Mouse (Mus musculus): Measurements from ENCODE around the gene Camsap3.
"Not testable (repeated sequence)": the region's sequence is repeated elsewhere in the genome, so short reads cannot be mapped to it uniquely, and the experiment has no call there.

Gene Camsap3

GRCm38 (mm10) chr8:3586993-3587390 is at the start of gene Camsap3:
Gene Camsap3, plus strand, starts transcription at chr8:3587293.
- DNase-seq (ENCODE audit: low read depth) = no peak

GRCm38 (mm10) chr8:3537666-3538065 is 49.4 kb upstream of the Camsap3 start:
- DNase-seq (ENCODE audit: low read depth) = no peak

- DNase-seq (ENCODE audit: low read depth) = no peak
These were observed 47.9 kb upstream of the Camsap3 start for GRCm38 (mm10) chr8:3539146-3539545.

- DNase-seq (ENCODE audit: low read depth) = no peak
These were observed 47.0 kb upstream of the Camsap3 start for GRCm38 (mm10) chr8:3540076-3540475.

- no peak for DNase-seq (ENCODE audit: low read depth)
These were observed 40.6 kb upstream of the Camsap3 start for GRCm38 (mm10) chr8:3546511-3546910.

GRCm38 (mm10) chr8:3552240-3552639 is 34.9 kb upstream of the Camsap3 start:
- DNase-seq (ENCODE audit: low read depth) = peak; percentile 26

GRCm38 (mm10) chr8:3556114-3556513 is 31.0 kb upstream of the Camsap3 start:
- DNase-seq (ENCODE audit: low read depth) = no peak

- DNase-seq (ENCODE audit: low read depth) = peak; percentile 33
These were observed 19.3 kb upstream of the Camsap3 start, which contains the start of gene C330021F23Rik for GRCm38 (mm10) chr8:3567641-3568371. Gene C330021F23Rik, plus strand, starts transcription at chr8:3567990.

- no peak for DNase-seq (ENCODE audit: low read depth)
These were observed 18.7 kb upstream of the Camsap3 start for GRCm38 (mm10) chr8:3568378-3568777.

GRCm38 (mm10) chr8:3569784-3570183 is 17.3 kb upstream of the Camsap3 start:
- no peak for DNase-seq (ENCODE audit: low read depth)

GRCm38 (mm10) chr8:3574546-3574945 is 12.5 kb upstream of the Camsap3 start:
- no peak for DNase-seq (ENCODE audit: low read depth)

- no peak for DNase-seq (ENCODE audit: low read depth)
These were observed 10.7 kb upstream of the Camsap3 start for GRCm38 (mm10) chr8:3576211-3576960.

GRCm38 (mm10) chr8:3579390-3580364 is 7.4 kb upstream of the Camsap3 start:
- no peak for DNase-seq (ENCODE audit: low read depth)

- DNase-seq (ENCODE audit: low read depth) = not testable (repeated sequence)
These were observed 5.1 kb upstream of the Camsap3 start for GRCm38 (mm10) chr8:3581961-3582360.

GRCm38 (mm10) chr8:3586452-3586851 is 641 bp upstream of the Camsap3 start:
- DNase-seq (ENCODE audit: low read depth) = no peak

GRCm38 (mm10) chr8:3587391-3588257 is 531 bp downstream of the Camsap3 start:
- DNase-seq (ENCODE audit: low read depth) = no peak

GRCm38 (mm10) chr8:3588258-3588633 is 1.2 kb downstream of the Camsap3 start:
- no peak for DNase-seq (ENCODE audit: low read depth)

- DNase-seq (ENCODE audit: low read depth) = peak; percentile 55
These were observed 6.4 kb downstream of the Camsap3 start for GRCm38 (mm10) chr8:3593470-3593869.

- no peak for DNase-seq (ENCODE audit: low read depth)
These were observed 7.4 kb downstream of the Camsap3 start for GRCm38 (mm10) chr8:3594466-3594865.

GRCm38 (mm10) chr8:3598054-3598453 is 11.0 kb downstream of the Camsap3 start:
- DNase-seq (ENCODE audit: low read depth) = no peak

- DNase-seq (ENCODE audit: low read depth) = no peak
These were observed 12.1 kb downstream of the Camsap3 start for GRCm38 (mm10) chr8:3599219-3599618.
